In genomic region chr16:8883674-8884241, GRCm38 (mm10) we compare ENCODE assay signal across 8 mouse cellular contexts. TPM values are rescaled to one million over a fixed set of nuclear protein-coding genes. Genes with fewer than 3 reads are reported as not detected.
DNase-seq lines count a peak whose midpoint lies in the region; ATAC-seq and TF ChIP-seq lines count a peak whose summit lies in the region.

No protein-coding gene starts in this region.

- WGBS in embryonic facial prominence, embryonic 11.5 days, result 41% methylated on average over 11 of the region's 11 CpGs
- 41% methylated on average over 11 of the region's 11 CpGs for WGBS in liver, embryonic 15.5 days (ENCODE audit: insufficient replicate concordance)
- WGBS in neural tube, embryonic 13.5 days, result 43% methylated on average over 11 of the region's 11 CpGs

- no peak overlapping the region for H3K9ac ChIP-seq in embryonic facial prominence, embryonic 11.5 days (replicated peaks; ENCODE audit: low read length)
- H3K9ac ChIP-seq in liver, embryonic 15.5 days, result no peak overlapping the region
- no peak overlapping the region for H3K9ac ChIP-seq in neural tube, embryonic 13.5 days

- peak; percentile 91 to 92 for DNase-seq in adrenal gland, postnatal 36 days
- peak; percentile 89 for DNase-seq in embryonic facial prominence, embryonic 11.5 days (ENCODE audit: low spot score)
- DNase-seq in heart, adult 9 months (ENCODE audit: low spot score in 2 of 2), result peak; percentile 41 to 60
- peak; percentile 76 to 87 for DNase-seq in kidney, postnatal 25 days
- DNase-seq in telencephalon, adult 2 months (ENCODE audit: low read depth, low spot score), result peak; percentile 80

- no peak overlapping the region for H3K4me2 ChIP-seq in embryonic facial prominence, embryonic 11.5 days (ENCODE audit: low read depth, low read length)
- peak overlapping the region; percentile 40; the same call in 1 of the 2 replicates for H3K4me2 ChIP-seq in liver, embryonic 15.5 days
- no peak overlapping the region for H3K4me2 ChIP-seq in neural tube, embryonic 13.5 days

- H3K9me3 ChIP-seq in embryonic facial prominence, embryonic 11.5 days (replicated peaks; ENCODE audit: control insufficient read depth, low read length), result no peaks in the 10 kb centered on the region
- no peaks in the 10 kb centered on the region for H3K9me3 ChIP-seq in liver, embryonic 15.5 days (replicated peaks)
- H3K9me3 ChIP-seq in neural tube, embryonic 13.5 days, result no peaks in the 10 kb centered on the region

- no peak for ATAC-seq in embryonic facial prominence, embryonic 11.5 days (replicated peaks; ENCODE audit: insufficient number of reproducible peaks, low FRiP score, low TSS enrichment, low read depth)
- ATAC-seq in liver, embryonic 15.5 days (ENCODE audit: insufficient read depth), result no peak
- ATAC-seq in neural tube, embryonic 13.5 days (ENCODE audit: low read depth), result peak; percentile 57

- no peaks in the 10 kb centered on the region for H3K36me3 ChIP-seq in C2C12 (ENCODE audit: control insufficient read depth, insufficient read depth)
- H3K36me3 ChIP-seq in embryonic facial prominence, embryonic 11.5 days (replicated peaks; ENCODE audit: control insufficient read depth, insufficient read depth, low read depth, low read length), result no peaks in the 10 kb centered on the region
- no peaks in the 10 kb centered on the region for H3K36me3 ChIP-seq in liver, embryonic 15.5 days (replicated peaks)
- no peaks in the 10 kb centered on the region for H3K36me3 ChIP-seq in neural tube, embryonic 13.5 days

- H3K79me2 ChIP-seq in C2C12 (ENCODE audit: control insufficient read depth, insufficient read depth), result no peaks in the 10 kb centered on the region

- no peak overlapping the region for H3K27ac ChIP-seq in embryonic facial prominence, embryonic 11.5 days (replicated peaks; ENCODE audit: low read depth, low read length)
- no peak overlapping the region for H3K27ac ChIP-seq in liver, embryonic 15.5 days (replicated peaks)
- H3K27ac ChIP-seq in neural tube, embryonic 13.5 days (replicated peaks), result no peak overlapping the region

- TF ChIP-seq CTCF in C2C12 (IDR thresholded peaks at IDR 0.05; ENCODE audit: control insufficient read depth, insufficient read depth, insufficient read length), result peak; percentile 62

- H3K4me3 ChIP-seq in C2C12 (ENCODE audit: insufficient read depth, poor library complexity, severe bottlenecking), result no peak overlapping the region
- no peak overlapping the region for H3K4me3 ChIP-seq in embryonic facial prominence, embryonic 11.5 days (ENCODE audit: low read depth, low read length)
- H3K4me3 ChIP-seq in liver, embryonic 15.5 days (replicated peaks), result no peak overlapping the region; the same call in 1 of the 2 replicates
- H3K4me3 ChIP-seq in neural tube, embryonic 13.5 days, result no peak overlapping the region

- no peaks in the 10 kb centered on the region for H3K79me3 ChIP-seq in C2C12 (ENCODE audit: low read depth)

- no peaks in the 10 kb centered on the region for H3K4me1 ChIP-seq in embryonic facial prominence, embryonic 11.5 days (ENCODE audit: control insufficient read depth, insufficient read depth, low read length)
- 0 out of 2 replicates have a peak, but pooled peaks cover 4% of the 10 kb centered on the region for H3K4me1 ChIP-seq in liver, embryonic 15.5 days (replicated peaks)
- no peaks in the 10 kb centered on the region for H3K4me1 ChIP-seq in neural tube, embryonic 13.5 days (replicated peaks)

- no peaks in the 10 kb centered on the region for H3K27me3 ChIP-seq in C2C12 (ENCODE audit: control insufficient read depth, insufficient read depth, insufficient read length)
- H3K27me3 ChIP-seq in embryonic facial prominence, embryonic 11.5 days (ENCODE audit: control insufficient read depth, insufficient read depth, low read length), result no peaks in the 10 kb centered on the region
- H3K27me3 ChIP-seq in liver, embryonic 15.5 days, result no peaks in the 10 kb centered on the region
- no peaks in the 10 kb centered on the region for H3K27me3 ChIP-seq in neural tube, embryonic 13.5 days

- no peak overlapping the region for H3ac ChIP-seq in C2C12 (ENCODE audit: control insufficient read depth, insufficient read length, low read depth)

TF ChIP-seq in C2C12, 6 proteins besides CTCF, POLR2A, EP300 and RAD21:
- TF ChIP-seq CEBPB (IDR thresholded peaks at IDR 0.05; ENCODE audit: low read depth) (no peak), FOSL1 (IDR thresholded peaks at IDR 0.05; ENCODE audit: insufficient read depth, low read length, poor library complexity, severe bottlenecking) (no peak), MYOG (IDR thresholded peaks at IDR 0.05; ENCODE audit: control insufficient read depth, extremely low read depth, insufficient read length) (no peak), MYOD1 (IDR thresholded peaks at IDR 0.05; ENCODE audit: control insufficient read depth, insufficient read length, low read depth) (no peak), MAX (IDR thresholded peaks at IDR 0.05) (no peak), USF1 (IDR thresholded peaks at IDR 0.05; ENCODE audit: low read depth) (no peak)

RNA-seq across cellular contexts. Expression of gene 1810013L24Rik, which starts 53.9 kb away (rescaled TPM):
- 20.1 TPM for polyA plus RNA-seq in C2C12 (2012; fragmentation: generic; extraction: Trizol)
- 10 to 100 TPM; 91.1 to 92.0 TPM for total RNA-seq in adrenal gland, postnatal 36 days (2021)
- 17.1 and 17.3 TPM in 2 replicates for polyA plus RNA-seq in embryonic facial prominence, embryonic 11.5 days (2014; fragmentation: Nextera tagmentation; extraction: Ambion mirVana)
- polyA plus RNA-seq in liver, embryonic 15.5 days (2015; fragmentation: Nextera tagmentation; extraction: Ambion mirVana), result 12.7 and 14.1 TPM in 2 replicates
- 34.9 and 37.3 TPM in 2 replicates for polyA plus RNA-seq in neural tube, embryonic 13.5 days (2015; fragmentation: Nextera tagmentation; extraction: Ambion mirVana)
